Mouse (Mus musculus) ovary, postnatal 14 days (tissue): ENCODE results near the gene Dnmt3l.
"Not testable (repeated sequence)": the region's sequence is repeated elsewhere in the genome, so short reads cannot be mapped to it uniquely, and the experiment has no call there.

ENCODE experiments used
- DNase-seq: peaks from one replicate; pipeline ENCODE4 v3.0.0; 2022; ENCODE audit warnings: low spot score

Dnmt3l gene

DNA sequence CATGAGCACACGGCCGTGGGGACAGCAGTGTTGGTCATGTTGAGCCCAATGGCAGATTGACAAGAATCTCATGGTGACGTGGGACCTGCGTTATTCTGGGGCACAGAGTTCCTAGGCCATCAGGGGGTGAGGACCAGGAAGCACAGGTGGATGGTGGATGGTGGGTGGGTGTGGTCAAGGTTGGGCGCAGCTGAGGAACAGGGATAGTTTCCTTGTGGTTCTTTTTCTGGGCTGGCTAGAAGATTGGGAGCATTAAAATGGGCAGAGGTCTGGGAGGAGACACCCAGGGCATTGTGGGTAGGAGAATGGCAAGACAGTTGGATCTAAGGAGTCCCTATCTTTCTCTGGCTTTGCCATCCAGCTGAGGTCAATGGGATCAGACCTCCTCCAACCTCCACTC, at the start of gene Dnmt3l:
Dnmt3l (plus strand) TSS at position 301 of the 400 bp plus-strand sequence.
- no peak for DNase-seq

DNA sequence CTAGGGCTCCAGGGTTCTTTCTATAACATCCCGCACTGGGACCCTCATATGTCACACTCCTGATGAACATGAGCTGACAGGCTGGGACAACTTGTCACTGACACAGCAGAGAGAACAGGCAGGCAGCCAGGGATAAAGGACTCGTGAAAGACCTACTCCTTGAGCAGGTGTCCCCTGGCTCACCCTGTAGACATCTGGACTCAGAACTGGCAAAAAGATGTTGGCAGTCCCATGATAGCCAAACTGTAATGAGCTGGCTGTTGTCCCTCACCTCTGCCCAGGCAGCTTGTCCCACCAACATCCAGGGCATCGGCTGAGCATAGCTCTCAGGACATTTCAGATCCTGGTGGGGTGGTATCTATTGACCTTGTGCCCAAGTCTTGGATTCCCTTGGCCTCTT, 46.1 kb upstream of the Dnmt3l start:
- no peak for DNase-seq

DNA sequence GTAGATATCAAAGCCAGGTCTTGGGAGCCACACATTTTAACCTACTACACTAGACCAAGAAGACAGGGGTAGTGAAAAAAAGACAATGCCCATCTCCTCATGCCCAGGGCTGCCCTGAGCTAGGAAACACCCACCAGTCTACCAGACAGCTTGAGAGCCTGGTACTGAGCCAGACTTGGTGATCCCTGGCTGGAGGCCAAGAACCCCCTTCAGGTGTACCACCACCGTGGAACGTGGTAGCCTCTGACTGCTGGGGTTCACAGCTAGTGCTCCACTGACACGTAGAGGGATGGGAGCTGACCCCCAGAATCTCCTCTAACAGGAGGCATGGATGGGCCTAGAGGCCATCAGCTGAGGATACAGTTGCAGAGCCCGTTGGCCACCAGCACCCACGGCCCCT, 41.5 kb upstream of the Dnmt3l start:
- DNase-seq, result no peak

DNA sequence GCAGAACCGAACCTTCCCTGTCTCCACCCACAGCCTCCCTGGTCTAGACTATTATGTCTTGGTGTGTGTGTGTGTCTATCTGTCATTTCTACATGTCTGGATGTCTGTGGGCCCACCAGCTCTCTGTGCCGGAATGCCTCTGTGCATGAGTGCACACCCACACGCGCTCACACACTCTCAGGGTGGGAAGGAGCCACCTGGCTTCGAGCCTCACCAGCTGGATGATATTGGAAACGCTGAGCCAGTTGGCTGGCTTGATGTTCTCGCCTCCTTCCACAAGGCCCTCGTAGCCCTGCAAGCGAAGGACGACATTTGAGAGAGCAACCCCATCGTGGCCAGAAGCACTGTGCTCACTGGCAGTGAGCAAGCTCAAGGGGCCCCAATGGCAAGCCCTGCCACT, 40.0 kb upstream of the Dnmt3l start:
- no peak for DNase-seq

DNA sequence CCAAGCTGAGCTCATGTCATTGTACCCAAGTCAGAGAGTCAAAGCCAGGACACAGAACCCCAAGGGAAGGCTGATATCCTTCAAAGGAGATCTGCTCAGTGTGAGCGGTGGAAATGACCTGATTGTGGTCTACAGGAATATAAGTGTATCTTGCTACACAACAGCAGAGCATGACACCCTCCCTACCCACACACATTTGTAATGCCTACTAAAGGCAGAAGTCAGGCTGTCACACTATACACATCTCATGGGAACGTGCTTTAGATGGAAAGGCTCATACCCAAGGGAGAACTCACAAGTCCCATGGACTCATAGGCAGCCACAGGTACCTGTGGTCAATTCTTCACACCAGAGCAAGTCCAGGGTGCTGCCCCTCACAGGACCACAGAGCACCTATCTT, 39.4 kb upstream of the Dnmt3l start:
- no peak for DNase-seq

DNA sequence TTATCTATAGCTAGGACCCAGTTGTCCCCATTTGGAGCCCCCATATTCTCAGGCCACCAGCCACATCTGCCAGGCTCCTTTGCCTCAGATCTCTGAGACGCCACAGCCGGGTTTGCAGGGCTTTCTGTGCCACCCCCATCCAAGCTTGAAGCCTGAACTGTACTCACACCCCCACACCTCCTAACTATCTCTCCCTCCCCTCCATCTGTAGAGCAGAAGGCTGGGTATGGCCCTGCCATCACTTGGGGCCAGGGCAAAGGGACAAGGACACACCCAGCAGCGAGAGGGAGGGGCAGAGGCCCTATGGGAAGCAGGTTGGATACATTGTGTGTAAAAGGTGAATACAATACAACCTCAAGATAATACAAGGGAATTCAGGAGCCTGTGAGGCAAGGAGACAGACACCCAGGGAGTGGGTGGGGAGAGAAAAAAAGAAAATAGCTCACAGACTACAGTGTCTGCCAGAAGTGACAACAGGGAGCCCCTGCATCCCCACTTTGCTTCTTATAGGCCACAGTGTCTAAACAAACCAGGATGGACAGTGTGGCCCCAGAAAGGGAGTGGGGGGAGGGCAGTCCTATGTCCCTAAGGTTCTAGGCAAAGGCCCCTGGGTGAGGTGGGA, 37.2 kb upstream of the Dnmt3l start:
- no peak for DNase-seq

DNA sequence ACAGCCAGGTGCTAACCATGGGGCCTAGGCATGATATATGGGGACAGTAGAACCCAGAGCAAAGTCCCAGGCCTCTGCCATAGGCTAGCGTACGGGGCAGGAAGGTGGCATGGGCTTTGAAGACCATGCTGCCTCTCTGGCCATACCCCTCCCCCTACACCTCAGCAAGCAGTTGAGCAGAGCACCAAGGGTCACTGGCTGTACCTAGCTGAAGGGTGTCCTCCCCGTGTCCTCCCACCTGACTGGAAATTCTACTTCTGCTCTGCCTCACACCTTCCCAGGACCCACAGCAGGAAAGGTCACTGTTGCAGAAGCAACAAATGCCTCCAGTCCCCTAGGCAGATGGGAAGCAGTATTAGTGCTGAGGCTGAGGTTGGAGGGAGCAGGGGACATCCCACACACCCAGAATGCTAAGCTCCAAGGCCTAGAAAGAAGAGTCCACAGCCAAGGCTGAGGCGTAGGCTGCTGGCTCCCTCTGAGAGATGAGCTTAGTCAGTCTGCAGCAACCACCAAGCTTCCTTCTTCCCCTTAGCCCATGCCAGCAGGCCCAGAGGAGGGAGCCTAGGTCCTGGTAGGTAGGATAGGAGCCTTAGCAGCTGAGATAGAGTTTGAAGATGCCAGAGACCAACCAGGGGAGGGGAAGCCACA, 35.8 kb upstream of the Dnmt3l start:
- no peak for DNase-seq

DNA sequence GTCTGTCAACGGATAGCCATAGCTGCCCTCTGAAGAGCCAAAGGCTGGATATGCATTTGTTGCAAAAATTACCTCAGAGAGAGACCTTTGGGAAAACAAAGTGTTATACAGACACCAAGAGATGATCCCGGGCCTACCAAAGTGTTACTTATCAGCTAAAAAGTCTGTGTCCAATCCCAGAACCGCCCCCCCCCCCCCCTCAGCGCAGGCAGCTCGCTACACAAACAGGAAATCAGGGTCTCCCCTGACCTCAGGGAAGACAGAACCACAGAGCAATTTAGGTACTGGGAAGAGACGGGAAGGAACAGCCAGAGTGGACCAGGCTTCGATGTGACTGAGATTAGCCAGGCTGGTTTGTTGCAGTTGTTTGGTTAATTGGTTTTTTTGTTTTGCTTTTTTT, 34.5 kb upstream of the Dnmt3l start:
- DNase-seq, result no peak

DNA sequence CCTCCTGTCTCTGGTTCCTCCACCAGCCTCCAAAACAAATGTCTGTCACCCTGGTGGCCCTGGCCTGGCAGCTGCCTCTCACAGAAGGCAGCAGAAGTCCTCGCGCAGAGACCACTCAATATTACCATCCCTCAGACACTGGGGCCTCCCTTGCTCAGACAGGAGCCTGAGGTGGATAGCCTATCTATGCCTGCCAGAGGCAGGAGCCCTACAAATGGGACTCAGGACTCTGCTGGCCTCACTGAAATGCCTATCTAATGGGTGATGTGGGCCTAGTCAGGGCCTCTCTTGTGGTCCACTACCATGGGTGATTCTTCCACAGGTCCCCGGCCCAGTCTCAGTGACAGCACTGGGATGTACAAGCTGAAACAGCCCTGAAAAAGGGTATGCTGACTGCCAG, 33.6 kb upstream of the Dnmt3l start:
- DNase-seq, result no peak

DNA sequence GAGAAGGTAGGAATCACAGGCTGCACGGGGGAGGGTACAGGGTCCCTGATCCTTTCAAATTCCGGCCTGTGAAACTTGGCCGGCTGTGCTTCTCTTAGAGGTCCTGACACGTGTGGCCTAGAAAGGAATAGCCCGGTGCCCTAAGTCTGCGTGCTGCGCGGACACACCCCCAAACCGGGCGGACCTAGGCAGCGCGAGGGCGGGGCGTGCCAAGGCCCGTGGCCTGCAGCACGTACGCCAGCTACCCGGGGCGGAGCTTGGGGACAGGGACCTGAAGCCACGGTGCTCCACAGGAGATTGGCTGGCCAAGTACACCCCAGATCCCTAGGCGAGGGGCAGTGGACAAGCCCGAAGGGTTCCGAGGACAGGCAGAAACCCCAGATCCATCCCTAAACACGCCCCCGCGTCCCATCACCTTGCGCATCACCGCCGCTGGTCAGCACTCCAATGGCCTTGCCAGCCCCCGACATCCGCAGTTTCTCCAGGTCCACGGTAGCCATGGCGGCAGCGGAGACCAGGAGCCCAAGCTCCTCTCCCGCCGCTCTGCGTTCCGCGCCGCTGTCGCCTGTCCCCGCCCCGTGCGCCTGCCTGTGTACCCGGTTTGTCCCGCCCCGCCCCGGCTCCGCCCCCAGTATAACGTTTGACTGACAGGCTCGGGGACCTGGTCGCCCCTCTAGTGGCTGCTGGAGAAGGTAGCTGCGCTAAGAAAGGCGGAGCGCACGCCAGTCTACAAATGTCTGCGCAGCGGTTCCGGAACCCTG, 32.4 kb upstream of the Dnmt3l start:
- peak; percentile 90 for DNase-seq

DNA sequence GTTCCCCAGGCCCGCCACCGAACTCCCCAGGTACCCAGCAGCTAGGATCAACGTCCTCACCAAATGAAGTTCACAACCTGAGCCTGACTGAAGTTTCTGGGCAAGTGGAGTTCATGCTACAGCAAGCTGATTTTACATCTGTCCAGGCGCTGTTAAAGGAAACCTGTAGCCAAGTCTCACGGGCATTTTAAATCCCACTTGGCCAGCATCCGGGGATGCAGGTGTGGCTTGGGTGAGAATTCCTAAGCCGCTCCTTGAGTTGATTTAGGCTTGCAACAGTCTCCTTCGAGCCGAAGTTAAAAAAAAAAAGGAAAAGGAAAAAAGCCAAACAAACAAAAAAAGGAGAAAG, 31.8 kb upstream of the Dnmt3l start, which contains the start of gene Pfkl:
Pfkl (minus strand) TSS at position 139 of the 349 bp plus-strand sequence.
- DNase-seq, result no peak

DNA sequence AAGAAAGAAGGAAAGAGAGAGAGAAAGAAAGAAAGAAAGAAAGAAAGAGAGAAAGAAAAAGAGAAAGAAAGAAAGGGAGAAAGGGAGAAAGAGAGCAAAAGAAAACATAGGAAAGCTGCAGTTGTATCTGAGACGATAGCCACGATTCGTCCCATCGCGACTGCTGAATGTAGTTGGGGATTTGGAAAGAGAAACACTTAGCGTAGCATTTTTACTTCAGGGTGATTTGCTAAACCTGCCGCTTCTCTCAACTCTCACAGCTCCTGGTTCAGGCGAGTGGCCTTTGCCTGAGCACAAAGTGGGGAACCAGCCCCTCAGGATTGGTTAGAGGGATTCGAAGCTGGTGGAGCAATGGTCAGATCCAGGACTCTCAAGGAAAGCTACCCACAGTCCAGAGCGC, 31.4 kb upstream of the Dnmt3l start:
- no peak for DNase-seq

DNA sequence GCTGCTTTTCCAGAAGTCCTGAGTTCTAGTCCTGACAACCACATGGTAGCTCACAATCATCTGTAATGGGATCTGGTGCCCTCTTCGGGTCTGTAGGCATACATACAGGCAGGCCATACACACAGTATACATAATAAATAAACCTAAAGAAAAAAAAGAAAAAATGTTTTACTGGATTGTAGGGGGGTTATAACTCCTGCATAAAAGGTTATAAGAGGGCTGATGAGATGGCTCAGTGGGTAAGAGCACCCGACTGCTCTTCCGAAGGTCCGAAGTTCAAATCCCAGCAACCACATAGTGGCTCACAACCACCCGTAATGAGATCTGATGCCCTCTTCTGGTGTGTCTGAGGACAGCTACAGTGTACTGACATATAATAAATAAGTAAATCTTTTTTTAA, 30.6 kb upstream of the Dnmt3l start:
- not testable (repeated sequence) for DNase-seq

DNA sequence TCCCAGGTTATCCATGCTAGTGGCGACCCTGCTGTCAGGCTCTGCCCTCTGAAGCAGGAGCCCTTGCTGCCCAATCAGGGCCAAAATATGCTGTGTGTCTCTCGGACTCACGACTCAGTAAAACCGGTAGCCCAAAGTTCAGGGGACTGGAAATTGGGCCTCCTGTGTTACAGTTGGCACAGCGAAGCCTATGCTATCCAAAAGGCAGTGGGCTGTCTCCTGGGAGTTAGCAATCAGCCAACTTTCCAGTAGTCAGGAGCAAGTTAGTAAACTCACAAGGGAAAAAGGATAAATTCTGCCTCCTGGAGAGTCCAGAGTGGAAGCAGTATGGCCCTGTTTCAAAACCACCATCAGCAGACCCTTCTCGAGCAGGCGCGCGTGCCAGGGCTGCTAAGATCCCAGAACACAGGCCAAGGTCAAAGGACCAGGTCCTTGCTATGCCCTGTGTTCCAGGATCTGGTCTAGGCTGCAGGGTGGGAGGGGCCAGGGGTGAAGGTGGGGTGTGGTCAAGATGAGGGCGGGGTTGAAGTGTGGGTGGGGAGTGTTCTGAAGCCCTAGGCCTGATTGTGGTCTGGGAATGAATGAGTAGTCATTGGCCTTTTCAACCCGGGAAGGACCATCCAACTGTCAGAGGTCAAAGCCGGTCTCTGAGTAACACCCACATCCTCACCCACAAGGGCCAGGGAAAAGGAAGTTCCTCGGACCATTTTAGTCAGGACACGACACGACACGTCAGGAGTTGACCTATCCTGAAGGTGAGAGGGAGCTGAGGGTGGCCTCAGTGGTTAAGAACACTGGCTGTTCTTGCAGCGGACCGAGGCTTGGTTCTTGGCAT, 28.9 kb upstream of the Dnmt3l start:
- DNase-seq, result no peak

DNA sequence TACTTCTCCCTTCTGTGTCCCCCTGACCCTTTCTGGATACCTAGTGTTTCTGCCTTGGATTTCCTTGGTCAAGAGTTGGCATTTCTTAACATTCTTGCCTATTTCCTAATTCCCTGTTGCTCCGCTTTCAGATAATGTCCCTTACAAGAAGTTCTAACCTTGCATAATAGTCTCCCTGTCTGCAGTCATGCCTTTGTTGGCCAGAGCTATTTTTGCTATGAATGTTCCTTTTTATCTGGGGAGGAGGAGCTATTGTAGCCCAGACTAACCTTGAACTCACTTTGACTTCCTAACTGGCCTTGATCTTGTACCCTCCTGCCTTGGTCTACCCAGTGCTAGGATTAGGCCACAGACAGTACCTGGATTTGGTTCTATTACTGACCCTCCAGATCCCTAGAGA, 26.3 kb upstream of the Dnmt3l start:
- DNase-seq, result no peak

DNA sequence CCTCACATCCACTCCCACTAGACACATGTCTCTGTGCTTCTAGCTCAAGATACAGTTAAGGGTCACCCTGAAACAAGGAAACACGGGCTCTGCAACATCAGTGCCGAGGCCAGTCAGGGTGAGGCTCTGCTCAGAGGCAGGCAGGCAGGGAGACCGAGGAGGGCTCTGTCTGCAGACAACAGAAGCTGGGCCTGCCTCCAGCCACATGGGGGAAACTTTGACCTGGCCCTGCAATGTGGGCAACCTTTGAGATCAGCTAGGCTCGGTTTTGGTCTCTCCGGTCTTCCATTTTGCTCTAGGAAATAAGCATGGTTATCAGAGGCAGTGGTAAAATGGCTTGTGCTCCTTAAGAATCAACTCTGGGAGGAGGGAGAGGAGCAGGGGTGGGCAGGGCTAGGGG, 25.4 kb upstream of the Dnmt3l start:
- no peak for DNase-seq

DNA sequence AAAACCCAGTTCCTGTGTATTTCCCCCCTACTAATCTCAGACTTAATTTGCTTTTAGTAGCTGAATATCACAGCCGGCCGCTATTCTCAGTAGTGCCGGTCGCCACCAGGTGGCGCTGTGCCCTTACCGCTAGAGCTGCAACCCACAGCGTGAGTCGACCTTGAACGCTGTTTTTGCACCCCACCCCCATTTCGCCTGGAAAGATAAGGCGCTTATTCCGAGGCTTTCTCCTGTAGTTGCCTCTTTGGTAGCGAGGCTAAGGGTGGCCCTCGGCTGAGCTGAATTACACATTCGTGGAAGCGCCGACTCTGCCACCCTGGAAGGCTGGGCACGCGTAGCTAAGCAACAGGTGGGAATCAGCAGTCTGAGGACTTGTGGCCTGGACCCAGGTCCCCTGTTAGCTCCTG, 22.9 kb upstream of the Dnmt3l start:
- peak; percentile 75 for DNase-seq

DNA sequence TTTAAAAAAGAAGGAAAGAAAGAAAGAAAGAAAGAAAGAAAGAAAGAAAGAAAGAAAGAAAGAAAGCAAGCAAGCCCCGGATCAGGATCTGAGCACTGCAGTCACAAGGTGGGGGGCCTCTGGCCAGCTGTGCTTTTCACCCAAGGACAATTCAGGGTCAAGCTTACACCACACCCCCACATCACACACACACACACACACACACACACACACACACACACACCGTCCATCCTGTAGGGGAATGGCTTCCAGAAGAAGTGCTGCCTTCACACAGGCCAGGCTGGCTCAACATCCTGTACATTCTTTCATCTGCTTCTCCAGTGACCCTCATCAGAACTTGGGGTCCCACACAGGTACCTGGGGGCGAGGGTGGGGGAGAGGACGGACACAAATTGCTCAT, 22.5 kb upstream of the Dnmt3l start:
- no peak for DNase-seq

DNA sequence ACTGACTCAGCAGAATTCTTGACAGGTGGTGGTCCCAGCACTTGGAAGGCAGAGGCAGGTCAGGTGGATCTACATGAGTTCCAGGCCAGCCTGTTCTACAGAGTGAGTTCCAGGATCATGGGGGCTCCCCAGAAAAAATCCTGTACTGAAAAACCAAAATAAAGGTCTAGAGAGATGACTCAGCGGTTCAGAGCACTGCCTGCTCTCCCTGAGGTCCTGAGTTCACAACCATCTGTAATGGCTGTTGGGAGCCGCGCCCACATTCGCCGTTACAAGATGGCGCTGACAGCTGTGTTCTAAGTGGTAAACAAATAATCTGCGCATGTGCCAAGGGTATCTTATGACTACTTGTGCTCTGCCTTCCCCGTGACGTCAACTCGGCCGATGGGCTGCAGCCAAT, 21.8 kb upstream of the Dnmt3l start:
- DNase-seq, result not testable (repeated sequence)

DNA sequence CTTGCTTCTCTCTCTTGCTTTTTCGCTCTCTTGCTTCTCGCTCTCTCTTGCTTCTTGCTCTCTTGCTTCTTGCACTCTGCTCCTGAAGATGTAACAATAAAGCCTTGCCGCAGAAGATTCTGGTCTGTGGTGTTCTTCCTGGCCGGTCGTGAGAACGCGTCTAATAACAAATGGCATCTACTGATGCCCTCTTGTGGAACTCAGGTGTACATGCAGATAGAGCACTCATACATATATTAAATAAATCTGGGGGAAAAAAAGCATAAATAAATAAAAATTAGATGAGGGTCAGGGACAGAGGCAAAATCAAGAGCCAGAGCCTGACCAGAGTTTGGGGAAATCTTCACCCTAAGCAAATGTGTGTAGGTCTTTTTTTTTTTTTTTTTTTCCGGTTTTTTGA, 16.3 kb upstream of the Dnmt3l start:
- not testable (repeated sequence) for DNase-seq

DNA sequence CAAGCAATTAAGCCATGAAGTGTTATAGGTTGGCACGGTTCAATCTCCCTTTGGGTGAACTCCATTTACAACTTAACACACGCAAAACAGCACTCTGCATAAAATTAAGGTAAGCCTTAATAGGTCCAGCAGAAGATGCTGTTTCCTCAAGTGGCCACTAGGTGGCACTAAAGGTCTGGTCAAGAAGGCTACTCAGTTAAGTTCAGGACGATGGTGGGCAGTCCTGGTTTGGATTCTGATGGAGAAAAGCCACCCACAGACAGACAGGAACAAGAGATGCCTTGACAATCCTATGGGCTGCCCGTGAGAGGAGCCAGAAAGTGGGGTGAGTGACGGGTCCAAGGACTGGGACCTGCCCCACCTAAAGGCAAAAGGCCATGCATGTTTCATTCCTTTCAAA, 13.6 kb upstream of the Dnmt3l start:
- DNase-seq, result peak; percentile 69

DNA sequence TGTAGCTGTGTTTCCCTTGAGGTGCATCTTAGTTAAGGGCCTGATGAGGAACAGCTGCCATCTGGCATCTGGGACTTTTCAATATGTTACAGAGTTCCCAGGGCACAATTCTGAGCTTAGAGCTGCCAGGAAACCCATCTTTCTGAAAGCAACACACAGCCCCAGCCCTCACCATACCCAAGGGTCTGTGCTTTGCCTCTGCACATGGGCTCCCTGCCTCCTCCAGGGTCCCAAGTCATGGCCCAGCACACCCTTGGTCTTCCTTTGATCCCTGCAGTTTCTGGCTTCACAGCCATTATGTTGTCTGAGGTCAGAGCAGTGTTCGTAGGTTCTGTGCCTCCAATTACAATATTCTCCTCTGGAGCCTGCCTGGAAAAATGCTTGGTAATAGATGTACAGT, 12.7 kb upstream of the Dnmt3l start:
- no peak for DNase-seq

DNA sequence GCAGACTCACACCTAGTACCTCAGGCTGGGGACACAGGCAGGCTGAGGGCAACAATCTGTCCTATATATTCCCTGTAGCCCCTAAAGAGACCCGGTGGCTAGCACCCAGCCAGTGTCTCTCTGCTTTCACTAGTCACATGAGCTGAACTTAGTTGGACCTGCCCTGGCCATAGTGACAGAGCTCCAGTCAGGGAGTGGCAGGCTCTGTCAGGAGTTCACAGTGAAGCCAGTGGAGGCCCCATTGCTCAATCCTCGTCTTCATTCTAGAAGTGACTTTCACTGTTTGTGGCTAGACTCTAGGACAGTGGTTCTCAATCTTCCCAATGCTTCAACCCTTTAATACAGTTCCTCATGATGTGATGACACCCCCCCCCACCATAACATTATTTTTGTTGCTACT, 9.8 kb upstream of the Dnmt3l start:
- no peak for DNase-seq
